Mouse (Mus musculus): ENCODE measurements at regions not wholly inside any gene's neighbourhood (a gene's known extent, or its start where the extent isn't known, plus 50 kb on each side); places are given as distances from the start of the nearest gene placed in this dataset.

- Histone ChIP-seq H3K27ac (ENCODE audit: control insufficient read depth, low read depth, low read length) (no peak overlapping the region), H3K36me3 (ENCODE audit: control insufficient read depth in 1 of 2, insufficient read depth in 2 of 2, low read length in 2 of 2) (no peaks in the 10 kb centered on the region), H3K4me1 (ENCODE audit: control insufficient read depth in 1 of 2, insufficient read depth in 2 of 2, low read length in 2 of 2) (no peaks in the 10 kb centered on the region), H3K79me2 (ENCODE audit: control insufficient read depth, insufficient read depth, low read length, poor library complexity) (no peaks in the 10 kb centered on the region), H3K4me3 (ENCODE audit: control insufficient read depth in 1 of 2, insufficient read depth in 1 of 2, low read depth in 2 of 2, low read length in 2 of 2) (no peak overlapping the region), H3K27me3 (ENCODE audit: control insufficient read depth in 1 of 2, insufficient read depth in 2 of 2, low read length in 2 of 2) (no peaks in the 10 kb centered on the region), H3K9ac (ENCODE audit: control insufficient read depth, low read depth, low read length, poor library complexity, severe bottlenecking) (no peak overlapping the region), H3K9me3 (replicated peaks; ENCODE audit: insufficient read depth, low read length) (no peaks in the 10 kb centered on the region)
- TF ChIP-seq TBP (IDR thresholded peaks at IDR 0.05; ENCODE audit: low read depth, low read length) (no peak), ELF1 (IDR thresholded peaks at IDR 0.05; ENCODE audit: low read depth, low read length) (no peak), TCF12 (IDR thresholded peaks at IDR 0.05; ENCODE audit: low read depth, low read length) (no peak), ZC3H11A (IDR thresholded peaks at IDR 0.05; ENCODE audit: low read depth, low read length) (no peak), UBTF (IDR thresholded peaks at IDR 0.05; ENCODE audit: borderline replicate concordance, insufficient read depth, low read depth, low read length) (no peak), ZNF384 (IDR thresholded peaks at IDR 0.05; ENCODE audit: low read depth, low read length) (no peak), SIN3A (IDR thresholded peaks at IDR 0.05; ENCODE audit: low read length) (no peak), MYC (IDR thresholded peaks at IDR 0.05; ENCODE audit: low read depth, low read length) (no peak)
- no peak for DNase-seq (ENCODE audit: low read depth, low spot score)
Measured at GRCm38 (mm10) chr11:82589761-82590160, 174.4 kb downstream of the Cct6b start.

GRCm38 (mm10) chr11:82588744-82589143 lies 175.4 kb downstream of the Cct6b start:
- H3K36me3 ChIP-seq (ENCODE audit: control insufficient read depth in 1 of 2, insufficient read depth in 2 of 2, low read length in 2 of 2) = no peaks in the 10 kb centered on the region

GRCm38 (mm10) chr11:82579841-82580415 lies 184.2 kb downstream of the Cct6b start:
- no peak overlapping the region for H3K4me3 ChIP-seq (ENCODE audit: control insufficient read depth in 1 of 2, insufficient read depth in 1 of 2, low read depth in 2 of 2, low read length in 2 of 2)
- no peaks in the 10 kb centered on the region for H3K27me3 ChIP-seq (ENCODE audit: control insufficient read depth in 1 of 2, insufficient read depth in 2 of 2, low read length in 2 of 2)
- H3K27ac ChIP-seq (ENCODE audit: control insufficient read depth, low read depth, low read length) = no peak overlapping the region
- no peaks in the 10 kb centered on the region for H3K4me1 ChIP-seq (ENCODE audit: control insufficient read depth in 1 of 2, insufficient read depth in 2 of 2, low read length in 2 of 2)
- no peak for DNase-seq (ENCODE audit: low read depth, low spot score)
- TF ChIP-seq MEF2A (IDR thresholded peaks at IDR 0.05; ENCODE audit: extremely low read depth, insufficient replicate concordance, low read depth, low read length, poor library complexity, severe bottlenecking) (no peak), SIN3A (IDR thresholded peaks at IDR 0.05; ENCODE audit: low read length) (no peak), MYC (IDR thresholded peaks at IDR 0.05; ENCODE audit: low read depth, low read length) (no peak), POLR2A (IDR thresholded peaks at IDR 0.05; ENCODE audit: control insufficient read depth in 1 of 2, insufficient read depth in 1 of 2, low read depth in 1 of 2, low read length in 2 of 2, poor library complexity in 1 of 2) (no peak), CHD1 (IDR thresholded peaks at IDR 0.05; ENCODE audit: low read depth, low read length) (no peak), E2F4 (IDR thresholded peaks at IDR 0.05; ENCODE audit: borderline replicate concordance, low read depth, low read length) (no peak), ZNF384 (IDR thresholded peaks at IDR 0.05; ENCODE audit: low read depth, low read length) (no peak), ZMIZ1 (IDR thresholded peaks at IDR 0.05; ENCODE audit: low read depth, low read length) (no peak), POLR2AphosphoS5 (IDR thresholded peaks at IDR 0.05; ENCODE audit: borderline replicate concordance, low read depth, low read length) (no peak), GABPA (IDR thresholded peaks at IDR 0.05; ENCODE audit: low read depth, low read length) (no peak), ETS1 (IDR thresholded peaks at IDR 0.05; ENCODE audit: low read depth, low read length) (no peak), TCF12 (IDR thresholded peaks at IDR 0.05; ENCODE audit: low read depth, low read length) (no peak), UBTF (IDR thresholded peaks at IDR 0.05; ENCODE audit: borderline replicate concordance, insufficient read depth, low read depth, low read length) (no peak), CHD2 (IDR thresholded peaks at IDR 0.05; ENCODE audit: low read length) (no peak)
- H3K9me3 ChIP-seq (replicated peaks; ENCODE audit: insufficient read depth, low read length) = no peaks in the 10 kb centered on the region
- H3K36me3 ChIP-seq (ENCODE audit: control insufficient read depth in 1 of 2, insufficient read depth in 2 of 2, low read length in 2 of 2) = no peaks in the 10 kb centered on the region
- H3K79me2 ChIP-seq (ENCODE audit: control insufficient read depth, insufficient read depth, low read length, poor library complexity) = no peaks in the 10 kb centered on the region
- H3K9ac ChIP-seq (ENCODE audit: control insufficient read depth, low read depth, low read length, poor library complexity, severe bottlenecking) = no peak overlapping the region

More at GRCm38 (mm10) chr11:82588744-82589143, 175.4 kb downstream of the Cct6b start:
- H3K4me1 ChIP-seq (ENCODE audit: control insufficient read depth in 1 of 2, insufficient read depth in 2 of 2, low read length in 2 of 2) = no peaks in the 10 kb centered on the region
- no peak overlapping the region for H3K9ac ChIP-seq (ENCODE audit: control insufficient read depth, low read depth, low read length, poor library complexity, severe bottlenecking)
- H3K27ac ChIP-seq (ENCODE audit: control insufficient read depth, low read depth, low read length) = no peak overlapping the region
- TF ChIP-seq JUND (IDR thresholded peaks at IDR 0.05; ENCODE audit: low read depth, low read length) (no peak), USF1 (IDR thresholded peaks at IDR 0.05; ENCODE audit: low read depth, low read length) (no peak), CHD2 (IDR thresholded peaks at IDR 0.05; ENCODE audit: low read length) (no peak), BHLHE40 (IDR thresholded peaks at IDR 0.05; ENCODE audit: borderline replicate concordance, low read depth, low read length) (no peak), MXI1 (IDR thresholded peaks at IDR 0.05; ENCODE audit: low read depth, low read length) (no peak), RCOR1 (IDR thresholded peaks at IDR 0.05; ENCODE audit: low read depth, low read length) (no peak), SMC3 (IDR thresholded peaks at IDR 0.05; ENCODE audit: low read depth, low read length) (no peak)
- H3K79me2 ChIP-seq (ENCODE audit: control insufficient read depth, insufficient read depth, low read length, poor library complexity) = no peaks in the 10 kb centered on the region
- no peak for DNase-seq (ENCODE audit: low read depth, low spot score)
- no peak overlapping the region for H3K4me3 ChIP-seq (ENCODE audit: control insufficient read depth in 1 of 2, insufficient read depth in 1 of 2, low read depth in 2 of 2, low read length in 2 of 2)
- H3K27me3 ChIP-seq (ENCODE audit: control insufficient read depth in 1 of 2, insufficient read depth in 2 of 2, low read length in 2 of 2) = no peaks in the 10 kb centered on the region
- H3K9me3 ChIP-seq (replicated peaks; ENCODE audit: insufficient read depth, low read length) = no peaks in the 10 kb centered on the region

Data from MEL (cell line).